In genomic region chr15:10715139-10715505, GRCm38 (mm10) we compare ENCODE assay signal across 8 mouse cellular contexts. TPM values are rescaled to one million over a fixed set of nuclear protein-coding genes. Genes with fewer than 3 reads are reported as not detected.
DNase-seq lines count a peak whose midpoint lies in the region; ATAC-seq and TF ChIP-seq lines count a peak whose summit lies in the region.

No protein-coding gene starts in this region.

- peak overlapping the region; percentile 76 for H3K4me2 ChIP-seq in limb, embryonic 12.5 days

- no peak overlapping the region for H3K27ac ChIP-seq in cerebellum, adult 2 months (ENCODE audit: insufficient read depth, low read length)
- H3K27ac ChIP-seq in limb, embryonic 12.5 days = peak overlapping the region; percentile 94
- H3K27ac ChIP-seq in midbrain, embryonic 10.5 days (replicated peaks) = peak overlapping the region; percentile 98

- ATAC-seq in limb, embryonic 12.5 days (ENCODE audit: insufficient number of reproducible peaks, insufficient read depth, low FRiP score, low TSS enrichment, low read depth) = peak; percentile 62; the same call in 1 of the 2 replicates

- TF ChIP-seq POLR2A in cerebellum, adult 2 months (IDR thresholded peaks at IDR 0.05; ENCODE audit: borderline replicate concordance, insufficient read depth, low read length) = no peak

- peak overlapping the region; percentile 93 for H3K9ac ChIP-seq in limb, embryonic 12.5 days (replicated peaks)

- peaks cover 2% of the 10 kb centered on the region; the same call in 1 of the 2 replicates for H3K27me3 ChIP-seq in cerebellum, adult 2 months (ENCODE audit: control insufficient read depth, insufficient read depth, low read length)
- no peaks in the 10 kb centered on the region for H3K27me3 ChIP-seq in limb, embryonic 12.5 days
- no peaks in the 10 kb centered on the region for H3K27me3 ChIP-seq in midbrain, embryonic 10.5 days (ENCODE audit: low read depth, poor library complexity, severe bottlenecking)

- under 1% methylated on average over 10 of the region's 10 CpGs for WGBS in cerebellum, adult 2 months
- WGBS in limb, embryonic 12.5 days = under 1% methylated on average over 10 of the region's 10 CpGs
- WGBS in midbrain, embryonic 10.5 days = 0% methylated on average over 10 of the region's 10 CpGs

- DNase-seq in cerebellum, adult 2 months = peak in 1 of 2 experiments; percentile 4
- DNase-seq in cerebellum, postnatal 4 days (ENCODE audit: low spot score in 2 of 2) = no peak
- peak; percentile 81 for DNase-seq in embryo, embryonic 10.5 days (ENCODE audit: low spot score)
- peak; percentile 35 for DNase-seq in heart, postnatal 4 days
- peak; percentile 64 for DNase-seq in midbrain, embryonic 10.5 days (ENCODE audit: low spot score)
- DNase-seq in spleen, postnatal 14 days (ENCODE audit: low spot score in 2 of 2) = no peak
- DNase-seq in layer of hippocampus, postnatal 25 days (ENCODE audit: extremely low spot score in 1 of 2, low spot score in 1 of 2) = no peak

- no peak for TF ChIP-seq CTCF in cerebellum, adult 2 months (IDR thresholded peaks at IDR 0.05; ENCODE audit: borderline replicate concordance, insufficient read depth, low read depth, low read length)

- H3K9me3 ChIP-seq in limb, embryonic 12.5 days = peaks cover 4% of the 10 kb centered on the region; the same call in 1 of the 2 replicates
- 0 out of 2 replicates have a peak, but pooled peaks cover 4% of the 10 kb centered on the region for H3K9me3 ChIP-seq in midbrain, embryonic 10.5 days (replicated peaks)

- peak overlapping the region; percentile 82 for H3K4me3 ChIP-seq in cerebellum, adult 2 months (replicated peaks; ENCODE audit: insufficient read depth, low read depth, low read length)
- H3K4me3 ChIP-seq in limb, embryonic 12.5 days (replicated peaks) = peak overlapping the region; percentile 81
- H3K4me3 ChIP-seq in midbrain, embryonic 10.5 days = peak overlapping the region; percentile 94

- H3K4me1 ChIP-seq in cerebellum, adult 2 months (ENCODE audit: control insufficient read depth, insufficient read depth, low read length) = no peaks in the 10 kb centered on the region; the same call in 1 of the 2 replicates
- H3K4me1 ChIP-seq in limb, embryonic 12.5 days (replicated peaks) = peaks cover 33% of the 10 kb centered on the region
- peaks cover 44% of the 10 kb centered on the region for H3K4me1 ChIP-seq in midbrain, embryonic 10.5 days

- peaks cover 3% of the 10 kb centered on the region; the same call in 1 of the 2 replicates for H3K36me3 ChIP-seq in limb, embryonic 12.5 days
- H3K36me3 ChIP-seq in midbrain, embryonic 10.5 days = peaks cover 12% of the 10 kb centered on the region

RNA-seq across cellular contexts. Expression of gene Rai14, which starts 0.7 kb away (rescaled TPM):
- 2.7 and 2.8 TPM in 2 replicates for polyA plus RNA-seq in cerebellum, adult 2 months (2012; rRNA removed)
- 10 to 100 TPM; 15.1 to 15.9 TPM for total RNA-seq in heart, postnatal 4 days (2021)
- 59.1 and 64.1 TPM in 2 replicates for polyA plus RNA-seq in limb, embryonic 12.5 days (2016; fragmentation: Nextera tagmentation; extraction: Ambion mirVana)
- polyA plus RNA-seq in midbrain, embryonic 10.5 days (2016; fragmentation: Nextera tagmentation; extraction: Ambion mirVana) = 63.5 and 73.5 TPM in 2 replicates
- 1 to 10 TPM; 5.0 to 5.8 TPM for total RNA-seq in layer of hippocampus, postnatal 25 days (2021)

Comparison
In these comparisons a context has a peak if more than half of its experiments do, and no peak if none do; other contexts are left out.
1. DNase-seq: peak in embryo, embryonic 10.5 days (single experiment), heart, postnatal 4 days (single experiment) and midbrain, embryonic 10.5 days (single experiment); none in cerebellum, postnatal 4 days (0 of 2), spleen, postnatal 14 days (0 of 2) and layer of hippocampus, postnatal 25 days (0 of 2).
2. RNA of gene Rai14, which starts 0.7 kb away (polyA plus RNA-seq): 59.1 to 64.1 TPM in limb, embryonic 12.5 days and 63.5 to 73.5 TPM in midbrain, embryonic 10.5 days; 2.7 to 2.8 TPM in cerebellum, adult 2 months; every median in the first group is over 10 times any median in the second.
3. Peak in every context shown above with its lines, with median percentiles within 50 percentile points of each other: H3K4me3 ChIP-seq.